Mouse (Mus musculus): ENCODE data around the gene Gbp3.

GRCm38 (mm10) chr3:142620111-142620955, 60.5 kb downstream of the Gbp3 start, which contains the start of gene Gbp2:
- TF ChIP-seq CTCF (IDR thresholded peaks at IDR 0.05; ENCODE audit: low read depth): no peak
- TF ChIP-seq EP300 (IDR thresholded peaks at IDR 0.05; ENCODE audit: low read depth): no peak

Measured in liver, embryonic 14.5 days (tissue).